In genomic region chr6:92253253-92253870, GRCm38 (mm10) we compare ENCODE assay signal across 31 mouse cellular contexts. TPM values are rescaled to one million over a fixed set of nuclear protein-coding genes. Genes with fewer than 3 reads are reported as not detected.
DNase-seq lines count a peak whose midpoint lies in the region; ATAC-seq and TF ChIP-seq lines count a peak whose summit lies in the region.
"Had no signal": no experiment of that assay in that cellular context is flagged by ENCODE, and none has a peak within 500 bp of the region (broad histone marks: within the 10 kb centered on the region; RNA-seq: fewer than 3 reads in every experiment).

No protein-coding gene starts in this region.

- no peak for TF ChIP-seq CTCF in heart, adult 2 months (IDR thresholded peaks at IDR 0.05)

- 56% methylated on average over 3 of the region's 3 CpGs for WGBS in heart, embryonic 10.5 days
- WGBS in heart, embryonic 13.5 days = 40% methylated on average over 3 of the region's 3 CpGs
- 47% methylated on average over 3 of the region's 3 CpGs for WGBS in heart, embryonic 16.5 days
- WGBS in heart, adult 2 months = 37% methylated on average over 3 of the region's 3 CpGs
- WGBS in lung, embryonic 15.5 days = 59% methylated on average over 3 of the region's 3 CpGs

- no peak for DNase-seq in heart, embryonic 10.5 days (ENCODE audit: low spot score)
- DNase-seq in heart, postnatal 10 days = no peak
- no peak for DNase-seq in heart, postnatal 4 days
- DNase-seq in heart, adult 2 months = no peak
- no peak for DNase-seq in lung, postnatal 36 days
- DNase-seq: adrenal gland, postnatal 10 days; adrenal gland, postnatal 36 days; B cell, adult 2 months; cerebellum, adult 18-20 months; cerebellum, adult 9-10 months; cerebellum, postnatal 14 days; gastrocnemius, postnatal 10 days; gastrocnemius, postnatal 36 days; kidney, adult 18-20 months; kidney, adult 9 months had no signal

- TF ChIP-seq EP300 in heart, adult 2 months (IDR thresholded peaks at IDR 0.05; ENCODE audit: insufficient read depth, low read depth, low read length) = no peak

- ATAC-seq in heart, embryonic 13.5 days (ENCODE audit: extremely low read depth, insufficient number of reproducible peaks, low FRiP score, low TSS enrichment) = no peak
- ATAC-seq in heart, embryonic 16.5 days (replicated peaks; ENCODE audit: extremely low read depth, insufficient read depth, low FRiP score) = peak; percentile 73
- ATAC-seq in lung, embryonic 15.5 days (ENCODE audit: borderline replicate concordance, extremely low read depth, low FRiP score, low TSS enrichment) = peak; percentile 65
- ATAC-seq: forebrain, embryonic 13.5 days; forebrain, embryonic 16.5 days; hindbrain, postnatal 0 days; inflammation-experienced regulatory T-cells, adult 6 months; intestine, embryonic 16.5 days; Patski had no signal

- H3K9ac ChIP-seq in heart, embryonic 13.5 days = no peak overlapping the region
- H3K9ac ChIP-seq in heart, embryonic 16.5 days (ENCODE audit: low read length) = no peak overlapping the region
- H3K9ac ChIP-seq in heart, adult 2 months (ENCODE audit: low read depth, low read length) = no peak overlapping the region
- H3K9ac ChIP-seq in lung, embryonic 15.5 days = no peak overlapping the region
- H3K9ac ChIP-seq: forebrain, embryonic 13.5 days; hindbrain, embryonic 14.5 days had no signal

- no peaks in the 10 kb centered on the region for H3K79me2 ChIP-seq in heart, adult 2 months (replicated peaks; ENCODE audit: control insufficient read depth, insufficient read depth, low read length)

- TF ChIP-seq POLR2A in heart, adult 2 months (IDR thresholded peaks at IDR 0.05; ENCODE audit: insufficient read depth, low read depth, low read length) = no peak

- no peaks in the 10 kb centered on the region for H3K9me3 ChIP-seq in heart, embryonic 10.5 days
- H3K9me3 ChIP-seq in heart, embryonic 13.5 days = peaks cover 4% of the 10 kb centered on the region; the same call in 1 of the 2 replicates
- H3K9me3 ChIP-seq in heart, embryonic 16.5 days (replicated peaks; ENCODE audit: control insufficient read depth, low read length) = peaks cover 5% of the 10 kb centered on the region
- H3K9me3 ChIP-seq in lung, embryonic 15.5 days = no peaks in the 10 kb centered on the region
- H3K9me3 ChIP-seq: forebrain, embryonic 13.5 days; G1E had no signal

- H3K4me3 ChIP-seq in heart, embryonic 10.5 days = no peak overlapping the region
- H3K4me3 ChIP-seq in heart, embryonic 13.5 days = no peak overlapping the region
- no peak overlapping the region for H3K4me3 ChIP-seq in heart, embryonic 16.5 days (ENCODE audit: low read length)
- H3K4me3 ChIP-seq in heart, adult 2 months = no peak overlapping the region
- H3K4me3 ChIP-seq in lung, embryonic 15.5 days = no peak overlapping the region
- H3K4me3 ChIP-seq: forebrain, embryonic 10.5 days; forebrain, embryonic 13.5 days had no signal

- intact Hi-C loops in heart, postnatal 10 days (cut with DNase I) = no loop called here
- intact Hi-C loops in heart, adult 2 months (cut with DNase I) = no loop called here

- no peaks in the 10 kb centered on the region for H3K36me3 ChIP-seq in heart, embryonic 10.5 days
- no peaks in the 10 kb centered on the region for H3K36me3 ChIP-seq in heart, embryonic 13.5 days
- H3K36me3 ChIP-seq in heart, embryonic 16.5 days (ENCODE audit: control insufficient read depth, insufficient read depth) = no peaks in the 10 kb centered on the region
- no peaks in the 10 kb centered on the region for H3K36me3 ChIP-seq in heart, adult 2 months (ENCODE audit: control insufficient read depth, insufficient read depth, low read length)
- H3K36me3 ChIP-seq in lung, embryonic 15.5 days = no peaks in the 10 kb centered on the region
- H3K36me3 ChIP-seq: forebrain, embryonic 10.5 days; G1E had no signal

- H3K4me2 ChIP-seq in heart, embryonic 13.5 days = no peak overlapping the region
- H3K4me2 ChIP-seq in heart, embryonic 16.5 days (ENCODE audit: low read depth, low read length) = no peak overlapping the region
- H3K4me2 ChIP-seq in lung, embryonic 15.5 days = no peak overlapping the region
- H3K4me2 ChIP-seq: forebrain, embryonic 13.5 days; hindbrain, embryonic 14.5 days had no signal

- H3K27ac ChIP-seq in heart, embryonic 10.5 days = peak overlapping the region; percentile 64; the same call in 1 of the 2 replicates
- peak overlapping the region; percentile 76 for H3K27ac ChIP-seq in heart, embryonic 13.5 days (replicated peaks)
- H3K27ac ChIP-seq in heart, embryonic 16.5 days (ENCODE audit: low read length) = peak overlapping the region; percentile 13; the same call in 1 of the 2 replicates
- H3K27ac ChIP-seq in heart, adult 2 months = no peak overlapping the region
- peak overlapping the region; percentile 44 for H3K27ac ChIP-seq in lung, embryonic 15.5 days
- H3K27ac ChIP-seq: forebrain, embryonic 10.5 days; forebrain, embryonic 13.5 days; hindbrain, embryonic 14.5 days; hindbrain, postnatal 0 days had no signal

- H3K27me3 ChIP-seq in heart, embryonic 10.5 days (ENCODE audit: insufficient read depth, poor library complexity, severe bottlenecking) = no peaks in the 10 kb centered on the region
- peaks cover 4% of the 10 kb centered on the region; the same call in 1 of the 2 replicates for H3K27me3 ChIP-seq in heart, embryonic 13.5 days (replicated peaks)
- H3K27me3 ChIP-seq in heart, embryonic 16.5 days (ENCODE audit: control insufficient read depth, insufficient read depth, low read length) = no peaks in the 10 kb centered on the region
- H3K27me3 ChIP-seq in heart, adult 2 months (ENCODE audit: control insufficient read depth, insufficient read depth, low read length) = no peaks in the 10 kb centered on the region
- H3K27me3 ChIP-seq in lung, embryonic 15.5 days = no peaks in the 10 kb centered on the region
- H3K27me3 ChIP-seq: forebrain, embryonic 13.5 days; Patski had no signal

- H3K4me1 ChIP-seq in heart, embryonic 10.5 days = no peaks in the 10 kb centered on the region; the same call in 1 of the 2 replicates
- no peaks in the 10 kb centered on the region for H3K4me1 ChIP-seq in heart, embryonic 13.5 days
- no peaks in the 10 kb centered on the region for H3K4me1 ChIP-seq in heart, embryonic 16.5 days (ENCODE audit: control insufficient read depth, insufficient read depth, low read length)
- no peaks in the 10 kb centered on the region for H3K4me1 ChIP-seq in heart, adult 2 months (ENCODE audit: control insufficient read depth, insufficient read depth, low read length)
- no peaks in the 10 kb centered on the region for H3K4me1 ChIP-seq in lung, embryonic 15.5 days
- H3K4me1 ChIP-seq: forebrain, embryonic 10.5 days; forebrain, embryonic 13.5 days had no signal

RNA-seq across cellular contexts. Expression of gene Trh, which starts 8.9 kb away (rescaled TPM):
- polyA plus RNA-seq in heart, embryonic 10.5 days (2016; fragmentation: Nextera tagmentation; extraction: Ambion mirVana) = 0.53 and 0.83 TPM in 2 replicates
- total RNA-seq in heart, postnatal 10 days (2021) = not detected
- polyA plus RNA-seq in heart, embryonic 13.5 days (2015; fragmentation: Nextera tagmentation; extraction: Ambion mirVana) = 0.11 and 0.32 TPM in 2 replicates
- not detected for total RNA-seq in heart, postnatal 4 days (2021)
- 0.11 and 0.17 TPM in 2 replicates for polyA plus RNA-seq in heart, embryonic 16.5 days (2015; fragmentation: Nextera tagmentation; extraction: Ambion mirVana)
- total RNA-seq in heart, adult 2 months (2021) = not detected
- polyA plus RNA-seq in heart, adult 2 months (2012; rRNA removed) = not detected in 2 replicates
- polyA plus RNA-seq in lung, embryonic 15.5 days (2015; fragmentation: Nextera tagmentation; extraction: Ambion mirVana) = 0.38 and 0.39 TPM in 2 replicates
- total RNA-seq: adrenal gland, adult 18-20 months; adrenal gland, postnatal 10 days; adrenal gland, postnatal 36 days; CH12.LX; G1E; gastrocnemius, adult 18-20 months; gastrocnemius, postnatal 10 days; gastrocnemius, postnatal 36 days; granulocyte monocyte progenitor cell, adult 5-6 weeks had no signal
- polyA plus RNA-seq: G1E; inflammation-experienced regulatory T-cells, adult 6 months; Patski had no signal

RNA-seq across cellular contexts. Expression of gene Rbsn, which starts 38.6 kb away (rescaled TPM):
- 18.7 and 19.1 TPM in 2 replicates for polyA plus RNA-seq in heart, embryonic 10.5 days (2016; fragmentation: Nextera tagmentation; extraction: Ambion mirVana)
- 10 to 100 TPM; 15.2 to 17.4 TPM for total RNA-seq in heart, postnatal 10 days (2021)
- 13.6 and 14.7 TPM in 2 replicates for polyA plus RNA-seq in heart, embryonic 13.5 days (2015; fragmentation: Nextera tagmentation; extraction: Ambion mirVana)
- 10 to 100 TPM; 16.1 to 21.5 TPM for total RNA-seq in heart, postnatal 4 days (2021)
- polyA plus RNA-seq in heart, embryonic 16.5 days (2015; fragmentation: Nextera tagmentation; extraction: Ambion mirVana) = 12.9 and 13.9 TPM in 2 replicates
- total RNA-seq in heart, adult 2 months (2021) = 10 to 100 TPM; 11.6 to 15.7 TPM
- polyA plus RNA-seq in heart, adult 2 months (2012; rRNA removed) = 6.4 and 11.3 TPM in 2 replicates
- polyA plus RNA-seq in lung, embryonic 15.5 days (2015; fragmentation: Nextera tagmentation; extraction: Ambion mirVana) = 26.5 and 27.0 TPM in 2 replicates
